Comparison of ENCODE assay signal across 10 mouse cellular contexts in genomic region chr17:30470790-30471189, GRCm38 (mm10).
A peak's percentile ranks its signal among the peaks of the same experiment; 100 is the strongest.
DNase-seq lines count a peak whose midpoint lies in the region; ATAC-seq and TF ChIP-seq lines count a peak whose summit lies in the region.
"Had no signal": no experiment of that assay in that cellular context is flagged by ENCODE, and none has a peak within 500 bp of the region (broad histone marks: within the 10 kb centered on the region; RNA-seq: fewer than 3 reads in every experiment).

No protein-coding gene starts in this region.

- no peak overlapping the region for H3K4me3 ChIP-seq in embryonic facial prominence, embryonic 13.5 days
- no peak overlapping the region for H3K4me3 ChIP-seq in embryonic facial prominence, embryonic 10.5 days
- H3K4me3 ChIP-seq in limb, embryonic 12.5 days (replicated peaks): no peak overlapping the region
- no peak overlapping the region for H3K4me3 ChIP-seq in limb, embryonic 10.5 days
- H3K4me3 ChIP-seq in cortical plate, adult 2 months (ENCODE audit: insufficient read depth, low read length): no peak overlapping the region
- H3K4me3 ChIP-seq: liver, embryonic 15.5 days had no signal

- no peaks in the 10 kb centered on the region for H3K9me3 ChIP-seq in embryonic facial prominence, embryonic 13.5 days
- H3K9me3 ChIP-seq in embryonic facial prominence, embryonic 10.5 days: no peaks in the 10 kb centered on the region
- no peaks in the 10 kb centered on the region for H3K9me3 ChIP-seq in limb, embryonic 12.5 days
- H3K9me3 ChIP-seq in limb, embryonic 10.5 days (replicated peaks): no peaks in the 10 kb centered on the region
- H3K9me3 ChIP-seq: liver, embryonic 15.5 days had no signal

- no peak for DNase-seq in embryonic facial prominence, embryonic 10.5 days (ENCODE audit: low spot score)
- no peak for DNase-seq in limb, embryonic 10.5 days (ENCODE audit: low spot score)
- DNase-seq in mesoderm, embryonic 11.5 days (ENCODE audit: low read depth, low spot score): peak; percentile 87
- DNase-seq in spleen, adult 12 weeks (ENCODE audit: low spot score): no peak
- DNase-seq in gastrocnemius, postnatal 36 days: no peak

- no peak overlapping the region for H3K4me2 ChIP-seq in embryonic facial prominence, embryonic 13.5 days
- H3K4me2 ChIP-seq in limb, embryonic 12.5 days: no peak overlapping the region
- H3K4me2 ChIP-seq: liver, embryonic 15.5 days had no signal

- peaks cover 28% of the 10 kb centered on the region for H3K4me1 ChIP-seq in embryonic facial prominence, embryonic 13.5 days
- peaks cover 40% of the 10 kb centered on the region for H3K4me1 ChIP-seq in embryonic facial prominence, embryonic 10.5 days
- H3K4me1 ChIP-seq in limb, embryonic 12.5 days (replicated peaks): peaks cover 28% of the 10 kb centered on the region
- peaks cover 24% of the 10 kb centered on the region for H3K4me1 ChIP-seq in limb, embryonic 10.5 days
- H3K4me1 ChIP-seq in cortical plate, adult 2 months (ENCODE audit: control insufficient read depth, insufficient read depth, low read length): peaks cover 15% of the 10 kb centered on the region
- H3K4me1 ChIP-seq: liver, embryonic 15.5 days had no signal

- no peak overlapping the region for H3K27ac ChIP-seq in embryonic facial prominence, embryonic 13.5 days
- no peak overlapping the region for H3K27ac ChIP-seq in embryonic facial prominence, embryonic 10.5 days (replicated peaks)
- H3K27ac ChIP-seq in limb, embryonic 12.5 days: no peak overlapping the region
- no peak overlapping the region for H3K27ac ChIP-seq in limb, embryonic 10.5 days
- 0 out of 2 replicates have a peak overlapping the region, but pooled peaks have one; percentile 23 for H3K27ac ChIP-seq in cortical plate, adult 2 months (ENCODE audit: insufficient read depth, low read length)
- H3K27ac ChIP-seq: liver, embryonic 15.5 days had no signal

- no peaks in the 10 kb centered on the region for H3K36me3 ChIP-seq in embryonic facial prominence, embryonic 13.5 days
- H3K36me3 ChIP-seq in embryonic facial prominence, embryonic 10.5 days (replicated peaks): no peaks in the 10 kb centered on the region
- no peaks in the 10 kb centered on the region for H3K36me3 ChIP-seq in limb, embryonic 12.5 days
- H3K36me3 ChIP-seq in limb, embryonic 10.5 days: no peaks in the 10 kb centered on the region
- H3K36me3 ChIP-seq: liver, embryonic 15.5 days had no signal

- no peaks in the 10 kb centered on the region for H3K27me3 ChIP-seq in embryonic facial prominence, embryonic 13.5 days
- no peaks in the 10 kb centered on the region for H3K27me3 ChIP-seq in embryonic facial prominence, embryonic 10.5 days (replicated peaks; ENCODE audit: low read depth, poor library complexity, severe bottlenecking)
- no peaks in the 10 kb centered on the region for H3K27me3 ChIP-seq in limb, embryonic 12.5 days
- no peaks in the 10 kb centered on the region for H3K27me3 ChIP-seq in limb, embryonic 10.5 days (ENCODE audit: low read depth, poor library complexity, severe bottlenecking)
- H3K27me3 ChIP-seq: CH12.LX; liver, embryonic 15.5 days had no signal

- WGBS in embryonic facial prominence, embryonic 13.5 days: 60% methylated on average over 8 of the region's 8 CpGs
- WGBS in embryonic facial prominence, embryonic 10.5 days: 74% methylated on average over 8 of the region's 8 CpGs
- WGBS in limb, embryonic 12.5 days: 33% methylated on average over 8 of the region's 8 CpGs
- WGBS in limb, embryonic 10.5 days: 27% methylated on average over 8 of the region's 8 CpGs

- H3K9ac ChIP-seq in embryonic facial prominence, embryonic 13.5 days: 0 out of 2 replicates have a peak overlapping the region, but pooled peaks have one; percentile 27
- H3K9ac ChIP-seq in limb, embryonic 12.5 days (replicated peaks): 0 out of 2 replicates have a peak overlapping the region, but pooled peaks have one; percentile 12
- H3K9ac ChIP-seq: liver, embryonic 15.5 days had no signal

- ATAC-seq in embryonic facial prominence, embryonic 13.5 days (ENCODE audit: insufficient number of reproducible peaks, insufficient read depth, low FRiP score, low TSS enrichment, low read depth): no peak
- ATAC-seq in limb, embryonic 12.5 days (ENCODE audit: insufficient number of reproducible peaks, insufficient read depth, low FRiP score, low TSS enrichment, low read depth): no peak

- no peak for TF ChIP-seq POLR2A in cortical plate, adult 2 months (IDR thresholded peaks at IDR 0.05; ENCODE audit: extremely low read depth, insufficient read depth, low read length)

- no peak for TF ChIP-seq CTCF in cortical plate, adult 2 months (IDR thresholded peaks at IDR 0.05; ENCODE audit: extremely low read depth, insufficient read depth, low read length)

- intact Hi-C loops in gastrocnemius, postnatal 36 days (cut with DNase I): no loop called here
